Mouse (Mus musculus): ENCODE data around the gene Xirp1. TPM values are rescaled to one million over a fixed set of nuclear protein-coding genes. Genes with fewer than 3 reads are reported as not detected.

Xirp1 gene
- polyA plus RNA-seq, 1 experiment: 0.04 TPM

- no peak for DNase-seq (ENCODE audit: extremely low spot score in 1 of 2, low spot score in 1 of 2)
These were observed 48.8 kb downstream of the Xirp1 start for GRCm38 (mm10) chr9:119974609-119975008.

- no peak for DNase-seq (ENCODE audit: extremely low spot score in 1 of 2, low spot score in 1 of 2)
These were observed 49.4 kb downstream of the Xirp1 start for GRCm38 (mm10) chr9:119973869-119974520.

- no peak for DNase-seq (ENCODE audit: extremely low spot score in 1 of 2, low spot score in 1 of 2)
These were observed 50.1 kb downstream of the Xirp1 start for GRCm38 (mm10) chr9:119973281-119973680.

- DNase-seq (ENCODE audit: extremely low spot score in 1 of 2, low spot score in 1 of 2): no peak
These were observed 50.8 kb downstream of the Xirp1 start for GRCm38 (mm10) chr9:119972582-119972981.

- no peak for DNase-seq (ENCODE audit: extremely low spot score in 1 of 2, low spot score in 1 of 2)
These were observed 51.2 kb downstream of the Xirp1 start for GRCm38 (mm10) chr9:119972166-119972565.

- DNase-seq (ENCODE audit: extremely low spot score in 1 of 2, low spot score in 1 of 2): peak in 1 of 2 experiments; percentile 60
These were observed 52.4 kb downstream of the Xirp1 start for GRCm38 (mm10) chr9:119970763-119971656.

- DNase-seq (ENCODE audit: extremely low spot score in 1 of 2, low spot score in 1 of 2): no peak
These were observed 53.2 kb downstream of the Xirp1 start for GRCm38 (mm10) chr9:119970221-119970620.

GRCm38 (mm10) chr9:119969811-119970210, 53.6 kb downstream of the Xirp1 start:
- no peak for DNase-seq (ENCODE audit: extremely low spot score in 1 of 2, low spot score in 1 of 2)

- DNase-seq (ENCODE audit: extremely low spot score in 1 of 2, low spot score in 1 of 2): no peak
These were observed 57.0 kb downstream of the Xirp1 start for GRCm38 (mm10) chr9:119966221-119966910.

- DNase-seq (ENCODE audit: extremely low spot score in 1 of 2, low spot score in 1 of 2): no peak
These were observed 58.2 kb downstream of the Xirp1 start for GRCm38 (mm10) chr9:119965186-119965585.

- DNase-seq (ENCODE audit: extremely low spot score in 1 of 2, low spot score in 1 of 2): no peak
These were observed 59.2 kb downstream of the Xirp1 start for GRCm38 (mm10) chr9:119964206-119964605.

Other genes starting within 250 kb of the Xirp1 start
- 0.04 TPM in 2 replicates for gene Scn11a, start 198.1 kb downstream of the Xirp1 start, polyA plus RNA-seq (2012; rRNA removed)
- 63.7 and 73.3 TPM in 2 replicates for gene Wdr48, start 128.7 kb downstream of the Xirp1 start, polyA plus RNA-seq (2012; rRNA removed)
- gene Gorasp1, start 86.0 kb downstream of the Xirp1 start, polyA plus RNA-seq (2012; rRNA removed): 20.3 and 24.0 TPM in 2 replicates
- gene Ttc21a, start 86.0 kb downstream of the Xirp1 start, polyA plus RNA-seq (2012; rRNA removed): 0.34 and 0.63 TPM in 2 replicates
- gene Csrnp1, start 38.9 kb downstream of the Xirp1 start, polyA plus RNA-seq (2012; rRNA removed): 11.2 and 16.6 TPM in 2 replicates
- 25.2 and 37.6 TPM in 2 replicates for gene Cx3cr1, start 46.3 kb upstream of the Xirp1 start, polyA plus RNA-seq (2012; rRNA removed)
- gene Ccr8, start 68.5 kb upstream of the Xirp1 start, polyA plus RNA-seq (2012; rRNA removed): 0.08 TPM in 1 of 2 replicates, not detected in the other
- gene Slc25a38, start 86.8 kb upstream of the Xirp1 start, polyA plus RNA-seq (2012; rRNA removed): 22.2 and 23.2 TPM in 2 replicates
- gene Rpsa, start 104.1 kb upstream of the Xirp1 start, polyA plus RNA-seq (2012; rRNA removed): 932 and 941 TPM in 2 replicates
- gene Mobp, start 126.1 kb upstream of the Xirp1 start, polyA plus RNA-seq (2012; rRNA removed): 566 and 676 TPM in 2 replicates

Data from frontal cortex, adult 2 months (tissue).